Mouse (Mus musculus): ENCODE measurements around the gene Il7r. TPM values are rescaled to one million over a fixed set of nuclear protein-coding genes. Genes with fewer than 3 reads are reported as not detected.

The Il7r gene
- polyA plus RNA-seq, 1 experiment from 2014 or later = 0.54 TPM

GRCm38 (mm10) chr15:9523059-9523458 is 6.9 kb downstream of the Il7r start:
- no peak overlapping the region for H3K9ac ChIP-seq (ENCODE audit: low read length)
- H3K27me3 ChIP-seq (replicated peaks; ENCODE audit: control insufficient read depth, insufficient read depth, low read length) = no peaks in the 10 kb centered on the region
- no peaks in the 10 kb centered on the region for H3K9me3 ChIP-seq (ENCODE audit: control insufficient read depth, low read length)
- H3K36me3 ChIP-seq (ENCODE audit: control insufficient read depth, insufficient read depth, low read length) = no peaks in the 10 kb centered on the region
- no peaks in the 10 kb centered on the region for H3K4me1 ChIP-seq (replicated peaks; ENCODE audit: control insufficient read depth, insufficient read depth, low read length)
- 85% methylated on average over 3 of the region's 3 CpGs for WGBS
- no peak overlapping the region for H3K4me3 ChIP-seq (ENCODE audit: low read depth, low read length)
- ATAC-seq (replicated peaks; ENCODE audit: low FRiP score, low TSS enrichment, low read depth) (no peak), DNase-seq (ENCODE audit: low spot score) (no peak)
- H3K4me2 ChIP-seq (ENCODE audit: low read length) = no peak overlapping the region
- no peak overlapping the region for H3K27ac ChIP-seq (ENCODE audit: low read depth)

- no peak for ATAC-seq (replicated peaks; ENCODE audit: low FRiP score, low TSS enrichment, low read depth)
- H3K9ac ChIP-seq (ENCODE audit: low read length) = no peak overlapping the region
- no peaks in the 10 kb centered on the region for H3K9me3 ChIP-seq (ENCODE audit: control insufficient read depth, low read length)
- H3K27ac ChIP-seq (ENCODE audit: low read depth) = no peak overlapping the region
- H3K4me3 ChIP-seq (ENCODE audit: low read depth, low read length) = no peak overlapping the region
- no peak overlapping the region for H3K4me2 ChIP-seq (ENCODE audit: low read length)
- no peaks in the 10 kb centered on the region for H3K27me3 ChIP-seq (replicated peaks; ENCODE audit: control insufficient read depth, insufficient read depth, low read length)
- H3K4me1 ChIP-seq (replicated peaks; ENCODE audit: control insufficient read depth, insufficient read depth, low read length) = no peaks in the 10 kb centered on the region
- 56% methylated on average over 3 of the region's 3 CpGs for WGBS
- DNase-seq (ENCODE audit: low spot score) = no peak
- no peaks in the 10 kb centered on the region for H3K36me3 ChIP-seq (ENCODE audit: control insufficient read depth, insufficient read depth, low read length)
These were observed 37.9 kb downstream of the Il7r start for GRCm38 (mm10) chr15:9492077-9492476.

- H3K4me1 ChIP-seq (replicated peaks; ENCODE audit: control insufficient read depth, insufficient read depth, low read length) = no peaks in the 10 kb centered on the region
- H3K9me3 ChIP-seq (ENCODE audit: control insufficient read depth, low read length) = no peaks in the 10 kb centered on the region
- 90% methylated on average over 2 of the region's 2 CpGs for WGBS
- H3K4me2 ChIP-seq (ENCODE audit: low read length) = no peak overlapping the region
- no peaks in the 10 kb centered on the region for H3K27me3 ChIP-seq (replicated peaks; ENCODE audit: control insufficient read depth, insufficient read depth, low read length)
- no peak for DNase-seq (ENCODE audit: low spot score)
- ATAC-seq (replicated peaks; ENCODE audit: low FRiP score, low TSS enrichment, low read depth) = no peak
- no peaks in the 10 kb centered on the region for H3K36me3 ChIP-seq (ENCODE audit: control insufficient read depth, insufficient read depth, low read length)
- H3K4me3 ChIP-seq (ENCODE audit: low read depth, low read length) = no peak overlapping the region
- H3K27ac ChIP-seq (ENCODE audit: low read depth) = no peak overlapping the region
- H3K9ac ChIP-seq (ENCODE audit: low read length) = no peak overlapping the region
These were observed 40.4 kb downstream of the Il7r start for GRCm38 (mm10) chr15:9489417-9490118.

GRCm38 (mm10) chr15:9473188-9473587 is 56.8 kb downstream of the Il7r start:
- Histone ChIP-seq H3K4me1 (replicated peaks; ENCODE audit: control insufficient read depth, insufficient read depth, low read length) (no peaks in the 10 kb centered on the region), H3K36me3 (ENCODE audit: control insufficient read depth, insufficient read depth, low read length) (no peaks in the 10 kb centered on the region), H3K4me3 (ENCODE audit: low read depth, low read length) (no peak overlapping the region), H3K9me3 (ENCODE audit: control insufficient read depth, low read length) (no peaks in the 10 kb centered on the region), H3K27ac (ENCODE audit: low read depth) (no peak overlapping the region), H3K9ac (ENCODE audit: low read length) (no peak overlapping the region), H3K27me3 (replicated peaks; ENCODE audit: control insufficient read depth, insufficient read depth, low read length) (no peaks in the 10 kb centered on the region), H3K4me2 (ENCODE audit: low read length) (no peak overlapping the region)
- DNase-seq (ENCODE audit: low spot score) = no peak
- no peak for ATAC-seq (replicated peaks; ENCODE audit: low FRiP score, low TSS enrichment, low read depth)
- 78% methylated on average over 1 of the region's 1 CpGs for WGBS

- no peak overlapping the region for H3K4me3 ChIP-seq (ENCODE audit: low read depth, low read length)
- H3K4me2 ChIP-seq (ENCODE audit: low read length) = no peak overlapping the region
- no peaks in the 10 kb centered on the region for H3K4me1 ChIP-seq (replicated peaks; ENCODE audit: control insufficient read depth, insufficient read depth, low read length)
- H3K36me3 ChIP-seq (ENCODE audit: control insufficient read depth, insufficient read depth, low read length) = no peaks in the 10 kb centered on the region
- DNase-seq (ENCODE audit: low spot score) = no peak
- no peak for ATAC-seq (replicated peaks; ENCODE audit: low FRiP score, low TSS enrichment, low read depth)
- no peak overlapping the region for H3K27ac ChIP-seq (ENCODE audit: low read depth)
- no peaks in the 10 kb centered on the region for H3K9me3 ChIP-seq (ENCODE audit: control insufficient read depth, low read length)
- H3K9ac ChIP-seq (ENCODE audit: low read length) = no peak overlapping the region
- H3K27me3 ChIP-seq (replicated peaks; ENCODE audit: control insufficient read depth, insufficient read depth, low read length) = no peaks in the 10 kb centered on the region
- WGBS = 67% methylated on average over 3 of the region's 3 CpGs
These were observed 57.4 kb downstream of the Il7r start for GRCm38 (mm10) chr15:9472618-9473017.

- DNase-seq (ENCODE audit: low spot score) (no peak), ATAC-seq (replicated peaks; ENCODE audit: low FRiP score, low TSS enrichment, low read depth) (no peak)
- Histone ChIP-seq H3K27me3 (replicated peaks; ENCODE audit: control insufficient read depth, insufficient read depth, low read length) (no peaks in the 10 kb centered on the region), H3K4me2 (ENCODE audit: low read length) (no peak overlapping the region), H3K9ac (ENCODE audit: low read length) (no peak overlapping the region), H3K27ac (ENCODE audit: low read depth) (no peak overlapping the region), H3K4me1 (replicated peaks; ENCODE audit: control insufficient read depth, insufficient read depth, low read length) (no peaks in the 10 kb centered on the region), H3K4me3 (ENCODE audit: low read depth, low read length) (no peak overlapping the region), H3K9me3 (ENCODE audit: control insufficient read depth, low read length) (no peaks in the 10 kb centered on the region), H3K36me3 (ENCODE audit: control insufficient read depth, insufficient read depth, low read length) (no peaks in the 10 kb centered on the region)
- 29% methylated on average over 3 of the region's 3 CpGs for WGBS
These were observed 57.8 kb downstream of the Il7r start for GRCm38 (mm10) chr15:9472167-9472566.

- Histone ChIP-seq H3K4me3 (ENCODE audit: low read depth, low read length) (no peak overlapping the region), H3K36me3 (ENCODE audit: control insufficient read depth, insufficient read depth, low read length) (no peaks in the 10 kb centered on the region), H3K27ac (ENCODE audit: low read depth) (no peak overlapping the region), H3K9me3 (ENCODE audit: control insufficient read depth, low read length) (no peaks in the 10 kb centered on the region), H3K4me2 (ENCODE audit: low read length) (no peak overlapping the region), H3K27me3 (replicated peaks; ENCODE audit: control insufficient read depth, insufficient read depth, low read length) (no peaks in the 10 kb centered on the region), H3K9ac (ENCODE audit: low read length) (no peak overlapping the region), H3K4me1 (replicated peaks; ENCODE audit: control insufficient read depth, insufficient read depth, low read length) (no peaks in the 10 kb centered on the region)
- WGBS = 85% methylated on average over 4 of the region's 4 CpGs
- DNase-seq (ENCODE audit: low spot score) (no peak), ATAC-seq (replicated peaks; ENCODE audit: low FRiP score, low TSS enrichment, low read depth) (no peak)
These were observed 58.8 kb downstream of the Il7r start for GRCm38 (mm10) chr15:9471053-9471685.

GRCm38 (mm10) chr15:9464039-9464438 is 65.9 kb downstream of the Il7r start:
- Histone ChIP-seq H3K27ac (ENCODE audit: low read depth) (no peak overlapping the region), H3K4me3 (ENCODE audit: low read depth, low read length) (no peak overlapping the region), H3K27me3 (replicated peaks; ENCODE audit: control insufficient read depth, insufficient read depth, low read length) (no peaks in the 10 kb centered on the region), H3K9me3 (ENCODE audit: control insufficient read depth, low read length) (no peaks in the 10 kb centered on the region), H3K4me2 (ENCODE audit: low read length) (no peak overlapping the region), H3K4me1 (replicated peaks; ENCODE audit: control insufficient read depth, insufficient read depth, low read length) (no peaks in the 10 kb centered on the region; the same call in 1 of the 2 replicates), H3K36me3 (ENCODE audit: control insufficient read depth, insufficient read depth, low read length) (no peaks in the 10 kb centered on the region), H3K9ac (ENCODE audit: low read length) (no peak overlapping the region)
- no peak for ATAC-seq (replicated peaks; ENCODE audit: low FRiP score, low TSS enrichment, low read depth)
- WGBS = 20% methylated on average over 1 of the region's 1 CpGs
- DNase-seq (ENCODE audit: low spot score) = no peak

GRCm38 (mm10) chr15:9463521-9464027 is 66.4 kb downstream of the Il7r start:
- no peak overlapping the region for H3K4me2 ChIP-seq (ENCODE audit: low read length)
- no peak overlapping the region for H3K27ac ChIP-seq (ENCODE audit: low read depth)
- no peaks in the 10 kb centered on the region; the same call in 1 of the 2 replicates for H3K4me1 ChIP-seq (replicated peaks; ENCODE audit: control insufficient read depth, insufficient read depth, low read length)
- no peak overlapping the region for H3K4me3 ChIP-seq (ENCODE audit: low read depth, low read length)
- H3K9me3 ChIP-seq (ENCODE audit: control insufficient read depth, low read length) = no peaks in the 10 kb centered on the region
- ATAC-seq (replicated peaks; ENCODE audit: low FRiP score, low TSS enrichment, low read depth) = no peak
- no peaks in the 10 kb centered on the region for H3K27me3 ChIP-seq (replicated peaks; ENCODE audit: control insufficient read depth, insufficient read depth, low read length)
- no peak for DNase-seq (ENCODE audit: low spot score)
- 35% methylated on average over 7 of the region's 7 CpGs for WGBS
- H3K9ac ChIP-seq (ENCODE audit: low read length) = no peak overlapping the region
- H3K36me3 ChIP-seq (ENCODE audit: control insufficient read depth, insufficient read depth, low read length) = no peaks in the 10 kb centered on the region

All from intestine, embryonic 14.5 days (tissue).